Mouse (Mus musculus): ENCODE measurements around the gene Krtap5-3. TPM values are rescaled to one million over a fixed set of nuclear protein-coding genes. Genes with fewer than 3 reads are reported as not detected.
"Not testable (repeated sequence)": the region's sequence is repeated elsewhere in the genome, so short reads cannot be mapped to it uniquely, and the experiment has no call there.

The Krtap5-3 gene
- polyA plus RNA-seq (2015; fragmentation: Nextera tagmentation; extraction: Ambion mirVana): not detected in 2 replicates

DNA sequence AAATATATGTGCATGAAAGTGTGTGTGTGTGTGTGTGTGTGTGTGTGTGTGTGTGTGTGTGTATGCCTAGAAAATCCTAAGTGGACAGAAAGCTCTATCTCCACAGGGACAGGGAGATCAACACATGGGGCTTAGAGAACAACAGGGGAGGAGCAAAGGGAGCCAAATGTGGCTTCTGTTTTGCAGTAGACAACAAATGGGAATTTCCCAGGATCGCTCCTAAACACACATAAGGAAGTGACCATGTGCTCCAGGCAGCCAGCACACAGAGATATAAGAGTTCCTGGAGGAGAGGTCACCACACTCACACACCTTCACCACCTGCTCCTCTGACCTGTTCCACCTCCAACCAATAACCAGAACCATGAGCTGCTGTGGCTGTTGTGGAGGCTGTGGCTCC lies at the start of gene Krtap5-3:
Gene Krtap5-3, plus strand, starts transcription at position 301 of the 400 bp plus-strand sequence.
- Histone ChIP-seq H3K27ac (no peak within 1 kb of the TSS), H3K4me3 (no peak within 1 kb of the TSS), H3K27me3 (peaks cover 11% of the 10 kb centered on the region; the same call in 1 of the 2 replicates), H3K9me3 (no peaks in the 10 kb centered on the region), H3K9ac (no peak within 1 kb of the TSS), H3K36me3 (no peaks in the 10 kb centered on the region), H3K4me1 (no peaks in the 10 kb centered on the region), H3K4me2 (no peak within 1 kb of the TSS)
- 74% methylated on average over 1 of the region's 1 CpGs for WGBS
- no peak for ATAC-seq (ENCODE audit: insufficient number of reproducible peaks, insufficient read depth, low FRiP score, low TSS enrichment, low read depth)

DNA sequence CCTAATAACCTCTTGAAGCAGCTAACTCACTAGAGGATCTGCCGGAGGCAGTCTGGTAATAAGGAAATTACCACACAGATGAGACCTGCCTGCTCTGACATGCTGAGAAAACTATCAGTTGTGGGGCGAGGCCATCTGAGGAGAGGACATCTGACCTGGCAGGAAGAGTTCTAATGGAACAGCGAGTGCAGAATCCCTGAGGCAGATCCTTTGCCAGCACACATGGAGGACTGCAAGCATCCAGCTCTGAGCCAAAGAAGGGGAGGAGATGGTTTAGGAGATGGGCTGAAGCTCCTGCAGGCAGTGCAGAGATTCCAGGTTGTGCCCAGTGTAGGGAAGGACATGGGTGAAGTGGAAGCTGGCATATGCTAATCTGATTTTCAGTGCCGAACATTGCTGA lies 49.0 kb upstream of the Krtap5-3 start:
- ATAC-seq (ENCODE audit: insufficient number of reproducible peaks, insufficient read depth, low FRiP score, low TSS enrichment, low read depth): no peak
- 75% methylated on average over 4 of the region's 4 CpGs for WGBS
- no peaks in the 10 kb centered on the region for H3K9me3 ChIP-seq
- H3K9ac ChIP-seq: no peak overlapping the region
- H3K36me3 ChIP-seq: no peaks in the 10 kb centered on the region
- no peaks in the 10 kb centered on the region for H3K27me3 ChIP-seq
- H3K4me1 ChIP-seq: no peaks in the 10 kb centered on the region
- no peak overlapping the region for H3K4me2 ChIP-seq
- no peak overlapping the region for H3K4me3 ChIP-seq
- no peak overlapping the region for H3K27ac ChIP-seq

DNA sequence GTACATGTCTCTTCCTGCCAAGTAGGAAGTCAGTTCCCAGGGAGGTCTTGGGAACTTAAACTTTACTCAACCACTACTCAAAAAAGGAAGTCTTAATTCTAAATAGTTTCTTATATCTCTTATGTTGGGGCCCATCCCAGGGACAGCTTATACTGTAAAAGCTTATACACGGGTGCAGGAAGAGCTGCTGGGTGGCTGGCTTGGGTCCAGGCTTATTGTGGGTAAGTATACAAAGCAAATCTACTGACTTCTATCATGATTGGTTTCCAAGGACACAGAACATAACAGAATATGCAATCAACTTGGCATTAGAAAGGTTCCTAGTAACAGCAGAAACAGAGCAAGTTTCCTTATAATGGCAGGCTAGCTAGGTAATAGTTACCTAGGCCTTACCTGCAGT lies 45.9 kb upstream of the Krtap5-3 start:
- Histone ChIP-seq H3K36me3 (no peaks in the 10 kb centered on the region), H3K27ac (no peak overlapping the region), H3K4me3 (no peak overlapping the region), H3K9me3 (no peaks in the 10 kb centered on the region), H3K4me2 (no peak overlapping the region), H3K9ac (no peak overlapping the region), H3K27me3 (no peaks in the 10 kb centered on the region), H3K4me1 (no peaks in the 10 kb centered on the region)
- WGBS: 63% methylated on average over 1 of the region's 1 CpGs
- ATAC-seq (ENCODE audit: insufficient number of reproducible peaks, insufficient read depth, low FRiP score, low TSS enrichment, low read depth): no peak

DNA sequence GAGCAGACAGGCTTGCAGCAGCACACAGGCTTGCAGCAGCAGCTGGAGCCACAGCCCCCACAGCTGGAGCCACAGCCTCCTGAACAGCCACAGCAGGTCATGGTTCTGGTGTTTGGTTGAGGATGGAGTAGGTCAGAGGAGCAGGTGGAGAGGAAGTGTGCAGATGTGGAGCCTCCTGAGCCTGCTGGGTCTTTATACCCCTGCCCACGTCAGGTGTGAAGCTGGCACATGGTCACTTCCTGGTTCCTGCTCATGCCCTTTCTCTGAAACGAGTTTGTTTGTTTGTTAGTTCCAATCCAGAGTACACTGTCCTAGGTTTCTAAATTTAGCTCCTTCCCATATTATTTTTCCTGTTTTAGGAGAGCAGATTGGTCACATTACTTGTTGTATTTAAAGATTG lies 44.2 kb upstream of the Krtap5-3 start, which contains the start of gene Gm29735:
Gene Gm29735, minus strand, starts transcription at position 101 of the 400 bp plus-strand sequence.
- not testable (repeated sequence) for H3K4me2 ChIP-seq; H3K4me3 ChIP-seq; ATAC-seq (ENCODE audit: insufficient number of reproducible peaks, insufficient read depth, low FRiP score, low TSS enrichment, low read depth); H3K4me1 ChIP-seq; H3K27ac ChIP-seq; H3K9me3 ChIP-seq; H3K9ac ChIP-seq; H3K27me3 ChIP-seq; H3K36me3 ChIP-seq
- WGBS: 54% methylated on average over 2 of the region's 2 CpGs

DNA sequence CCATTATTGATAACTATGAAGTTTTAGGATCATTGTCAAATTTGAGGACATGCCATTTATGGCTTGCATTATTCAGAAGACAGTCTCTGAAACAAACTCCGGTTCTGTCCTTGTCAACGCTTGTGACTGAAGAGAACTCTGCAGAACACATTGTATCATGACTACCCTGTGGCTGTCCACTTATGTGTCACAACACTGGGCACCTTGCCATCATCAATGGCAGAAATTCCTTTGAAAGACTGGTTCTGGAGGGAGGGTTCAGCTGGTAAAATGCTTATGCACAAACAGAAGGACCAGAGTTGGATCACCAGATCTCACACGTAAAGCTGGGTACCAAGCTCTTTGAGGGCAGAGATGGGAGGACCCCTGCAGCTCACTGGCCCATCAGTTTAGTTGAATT lies 41.8 kb upstream of the Krtap5-3 start:
- no peaks in the 10 kb centered on the region for H3K9me3 ChIP-seq
- ATAC-seq (ENCODE audit: insufficient number of reproducible peaks, insufficient read depth, low FRiP score, low TSS enrichment, low read depth): no peak
- no peak overlapping the region for H3K27ac ChIP-seq
- H3K9ac ChIP-seq: no peak overlapping the region
- 89% methylated on average over 3 of the region's 3 CpGs for WGBS
- no peaks in the 10 kb centered on the region for H3K4me1 ChIP-seq
- no peaks in the 10 kb centered on the region for H3K36me3 ChIP-seq
- no peak overlapping the region for H3K4me3 ChIP-seq
- H3K4me2 ChIP-seq: no peak overlapping the region
- no peaks in the 10 kb centered on the region for H3K27me3 ChIP-seq

DNA sequence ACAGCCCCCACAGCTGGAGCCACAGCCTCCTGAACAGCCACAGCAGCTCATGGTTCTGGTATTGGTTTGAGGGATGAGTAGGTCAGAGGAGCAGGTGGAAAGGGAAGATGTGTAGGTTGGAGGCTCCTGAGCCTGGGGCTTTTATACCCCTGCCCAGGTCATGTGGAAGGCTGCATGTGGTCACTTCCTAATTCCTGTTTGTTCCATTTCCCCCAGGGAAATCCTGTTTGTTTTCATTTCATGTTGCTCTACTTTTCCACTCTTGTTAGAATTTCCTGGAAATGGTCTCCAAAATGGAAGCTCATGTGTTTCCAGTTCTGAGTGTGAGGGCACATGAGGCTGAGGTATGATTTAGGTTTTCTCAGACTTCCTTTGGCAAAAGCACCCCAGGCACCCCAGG lies 35.5 kb upstream of the Krtap5-3 start, which contains the start of gene Gm4553:
Gene Gm4553, minus strand, starts transcription at position 101 of the 400 bp plus-strand sequence.
- H3K27ac ChIP-seq; H3K4me2 ChIP-seq; H3K27me3 ChIP-seq; H3K4me1 ChIP-seq; H3K4me3 ChIP-seq; ATAC-seq (ENCODE audit: insufficient number of reproducible peaks, insufficient read depth, low FRiP score, low TSS enrichment, low read depth); H3K9ac ChIP-seq; H3K36me3 ChIP-seq; H3K9me3 ChIP-seq: not testable (repeated sequence)

DNA sequence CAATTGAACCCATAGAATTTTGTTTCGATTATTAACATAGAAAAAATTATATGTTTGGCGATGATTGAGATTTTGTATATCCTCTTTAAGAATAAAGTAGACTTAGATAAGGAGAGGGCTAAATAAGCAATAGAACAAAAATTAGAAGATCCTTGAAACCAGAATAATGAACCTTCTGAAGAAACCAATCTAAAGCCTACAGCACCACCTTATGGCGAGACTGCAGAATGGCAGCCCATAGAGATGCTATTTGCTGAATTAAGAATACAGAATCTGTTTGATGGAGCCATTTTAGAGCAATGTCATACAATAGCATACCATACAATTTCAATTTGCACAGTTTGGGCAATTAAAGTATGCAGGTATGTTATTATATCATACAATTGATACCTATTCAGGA lies 31.3 kb upstream of the Krtap5-3 start:
- Histone ChIP-seq H3K9me3 (no peaks in the 10 kb centered on the region), H3K9ac (no peak overlapping the region), H3K4me3 (no peak overlapping the region), H3K27me3 (no peaks in the 10 kb centered on the region; the same call in 1 of the 2 replicates), H3K4me1 (no peaks in the 10 kb centered on the region), H3K27ac (no peak overlapping the region), H3K36me3 (no peaks in the 10 kb centered on the region), H3K4me2 (no peak overlapping the region)
- no peak for ATAC-seq (ENCODE audit: insufficient number of reproducible peaks, insufficient read depth, low FRiP score, low TSS enrichment, low read depth)
- 50% methylated on average over 3 of the region's 3 CpGs for WGBS

DNA sequence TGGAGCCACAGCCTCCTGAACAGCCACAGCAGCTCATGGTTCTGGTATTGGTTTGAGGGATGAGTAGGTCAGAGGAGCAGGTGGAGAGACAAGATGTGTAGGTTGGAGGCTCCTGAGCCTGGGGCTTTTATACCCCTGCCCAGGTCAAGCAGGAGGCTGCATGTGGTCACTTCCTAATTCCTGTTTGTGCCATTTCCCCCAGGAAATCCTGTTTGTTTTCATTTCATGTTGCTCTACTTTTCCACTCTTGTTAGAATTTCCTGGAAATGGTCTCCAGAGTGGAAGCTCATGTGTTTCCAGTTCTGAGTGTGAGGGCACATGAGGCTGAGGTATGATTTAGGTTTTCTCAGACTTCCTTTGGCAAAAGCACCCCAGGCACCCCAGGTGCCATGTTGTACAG lies 25.3 kb upstream of the Krtap5-3 start, which contains the start of gene Krtap5-2:
Gene Krtap5-2, minus strand, starts transcription at position 101 of the 400 bp plus-strand sequence.
- not testable (repeated sequence) for ATAC-seq (ENCODE audit: insufficient number of reproducible peaks, insufficient read depth, low FRiP score, low TSS enrichment, low read depth); H3K4me3 ChIP-seq; H3K27me3 ChIP-seq

DNA sequence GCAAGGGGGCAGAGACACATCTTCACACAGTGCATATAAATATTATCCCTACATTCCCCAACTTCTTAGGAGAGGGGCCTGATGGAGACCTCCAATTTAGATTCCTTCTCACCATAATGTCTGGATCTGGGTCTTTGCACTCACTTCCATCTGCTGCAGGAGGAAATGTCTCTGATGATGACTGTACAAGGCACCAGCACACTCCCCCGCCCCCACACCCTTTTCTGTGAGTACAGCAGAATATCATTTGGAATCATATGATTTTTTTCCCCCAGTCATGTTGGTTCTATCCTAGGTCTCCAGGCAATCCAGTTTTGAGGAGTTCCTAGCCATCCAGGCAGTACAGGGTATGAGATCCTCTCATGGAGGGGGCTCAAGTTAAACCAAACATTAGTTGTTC lies 22.5 kb upstream of the Krtap5-3 start:
- Histone ChIP-seq H3K9ac (no peak overlapping the region), H3K4me1 (no peaks in the 10 kb centered on the region), H3K27ac (no peak overlapping the region), H3K36me3 (no peaks in the 10 kb centered on the region), H3K4me2 (no peak overlapping the region), H3K4me3 (no peak overlapping the region), H3K9me3 (no peaks in the 10 kb centered on the region), H3K27me3 (no peaks in the 10 kb centered on the region)
- WGBS: 76% methylated on average over 1 of the region's 1 CpGs
- ATAC-seq (ENCODE audit: insufficient number of reproducible peaks, insufficient read depth, low FRiP score, low TSS enrichment, low read depth): no peak

More for the DNA sequence above, 25.3 kb upstream of the Krtap5-3 start, which contains the start of gene Krtap5-2:
- not testable (repeated sequence) for H3K4me2 ChIP-seq, H3K9ac ChIP-seq, H3K36me3 ChIP-seq, H3K9me3 ChIP-seq, H3K4me1 ChIP-seq, H3K27ac ChIP-seq

DNA sequence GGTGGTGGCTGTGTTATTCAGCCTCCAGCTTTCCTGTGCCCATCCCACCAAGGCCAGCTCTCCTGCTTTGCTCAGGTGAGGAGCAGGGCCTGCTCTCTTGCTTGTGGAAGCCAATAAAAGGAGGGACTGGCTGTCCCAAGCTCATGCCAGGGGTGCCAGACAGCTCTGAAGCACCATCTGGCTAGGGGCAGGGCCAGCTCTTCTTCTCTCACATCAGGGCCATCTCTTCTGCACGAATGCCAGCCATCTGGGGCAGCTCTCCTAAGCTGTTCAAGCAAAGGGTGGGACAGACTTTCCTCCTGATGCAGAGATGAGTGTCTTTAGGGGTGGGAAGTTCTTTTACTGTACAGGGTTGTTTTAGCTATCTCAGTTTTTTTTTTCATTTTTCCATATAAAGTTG lies 20.1 kb upstream of the Krtap5-3 start:
- Histone ChIP-seq H3K36me3 (no peaks in the 10 kb centered on the region), H3K4me3 (no peak overlapping the region), H3K27ac (no peak overlapping the region), H3K9me3 (no peaks in the 10 kb centered on the region), H3K27me3 (no peaks in the 10 kb centered on the region), H3K4me2 (no peak overlapping the region), H3K9ac (no peak overlapping the region), H3K4me1 (no peaks in the 10 kb centered on the region)
- WGBS: 54% methylated on average over 1 of the region's 1 CpGs
- ATAC-seq (ENCODE audit: insufficient number of reproducible peaks, insufficient read depth, low FRiP score, low TSS enrichment, low read depth): no peak

DNA sequence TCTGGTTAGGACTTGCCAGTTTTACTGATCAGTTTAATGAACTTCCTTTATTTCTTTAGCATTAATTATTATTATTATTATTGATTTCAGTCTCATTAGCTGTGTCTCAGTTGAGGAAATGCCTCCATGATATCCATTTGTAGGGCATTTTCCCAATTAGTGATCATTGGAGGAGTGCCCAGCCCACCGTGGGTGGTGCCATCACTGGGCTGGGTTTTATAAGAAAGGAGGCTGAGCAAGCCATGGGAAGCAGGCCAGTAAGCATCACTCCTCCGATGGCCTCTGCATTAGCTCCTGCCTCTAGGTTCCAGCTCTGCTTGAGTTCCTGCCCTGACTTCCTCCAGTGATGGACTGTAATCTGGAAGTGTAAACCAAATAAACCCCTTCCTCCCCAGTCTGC lies 13.0 kb upstream of the Krtap5-3 start:
- no peak overlapping the region for H3K9ac ChIP-seq
- 77% methylated on average over 2 of the region's 2 CpGs for WGBS
- H3K4me1 ChIP-seq: no peaks in the 10 kb centered on the region
- no peak overlapping the region for H3K27ac ChIP-seq
- no peak for ATAC-seq (ENCODE audit: insufficient number of reproducible peaks, insufficient read depth, low FRiP score, low TSS enrichment, low read depth)
- no peaks in the 10 kb centered on the region; the same call in 1 of the 2 replicates for H3K9me3 ChIP-seq
- H3K36me3 ChIP-seq: no peaks in the 10 kb centered on the region
- no peak overlapping the region for H3K4me3 ChIP-seq
- peaks cover 9% of the 10 kb centered on the region; the same call in 1 of the 2 replicates for H3K27me3 ChIP-seq
- H3K4me2 ChIP-seq: no peak overlapping the region

DNA sequence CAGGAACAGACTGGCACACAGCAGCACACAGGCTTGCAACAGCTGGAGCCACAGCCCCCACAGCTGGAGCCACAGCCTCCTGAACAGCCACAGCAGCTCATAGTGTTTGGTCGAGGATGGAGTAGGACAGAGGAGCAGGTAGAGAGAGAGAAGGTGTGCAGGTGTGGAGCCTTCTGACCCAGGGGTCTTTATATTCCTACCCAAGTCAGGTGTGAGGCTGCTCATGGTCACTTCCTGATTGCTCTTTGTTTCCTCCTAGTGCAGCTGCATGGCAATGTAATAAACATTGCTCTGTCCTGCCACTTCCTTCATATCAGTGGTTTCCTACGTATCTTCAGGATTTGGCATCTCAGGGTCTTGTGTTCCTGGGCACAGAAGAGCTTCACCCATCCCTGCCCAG lies 10.9 kb upstream of the Krtap5-3 start, which contains the start of gene Gm10153:
Gene Gm10153, minus strand, starts transcription at position 101 of the 400 bp plus-strand sequence.
- no peaks in the 10 kb centered on the region; the same call in 1 of the 2 replicates for H3K9me3 ChIP-seq
- ATAC-seq (ENCODE audit: insufficient number of reproducible peaks, insufficient read depth, low FRiP score, low TSS enrichment, low read depth): no peak
- no peaks in the 10 kb centered on the region for H3K4me1 ChIP-seq
- no peak within 1 kb of the TSS for H3K9ac ChIP-seq
- H3K4me2 ChIP-seq: no peak within 1 kb of the TSS
- 51% methylated on average over 2 of the region's 2 CpGs for WGBS
- H3K27ac ChIP-seq: no peak within 1 kb of the TSS
- no peak within 1 kb of the TSS for H3K4me3 ChIP-seq
- H3K36me3 ChIP-seq: no peaks in the 10 kb centered on the region
- H3K27me3 ChIP-seq: peaks cover 9% of the 10 kb centered on the region; the same call in 1 of the 2 replicates

Measured in embryonic facial prominence, embryonic 13.5 days (tissue).